Mouse (Mus musculus) gonadal fat pad, adult 2 months (tissue): ENCODE data around the gene Cfap43. TPM values are rescaled to one million over a fixed set of nuclear protein-coding genes. Genes with fewer than 3 reads are reported as not detected.

Experiments
- DNase-seq: peaks from one replicate; pipeline ENCODE4 v3.0.0-alpha.2; 2012; ENCODE audit warnings: low read depth
- polyA plus RNA-seq: library from polyadenylated mRNA; depleted of rRNA; stranded (reverse); fragments of >200 nt; gene quantifications from 2 replicates; pipeline ENCODE4 v1.2.3, GENCODE M21; 2012; rRNA removed

Gene Cfap43
- polyA plus RNA-seq: 1.00 and 1.3 TPM in 2 replicates

GRCm38 (mm10) chr19:47919126-47919965 is at the start of gene Cfap43, which contains the start of gene Itprip:
Gene Cfap43 (minus strand): TSS chr19:47919287.
Gene Itprip (minus strand): TSS chr19:47919299.
- DNase-seq: no peak

GRCm38 (mm10) chr19:47958181-47958580 is 39.1 kb upstream of the Cfap43 start:
- DNase-seq: no peak

DNA sequence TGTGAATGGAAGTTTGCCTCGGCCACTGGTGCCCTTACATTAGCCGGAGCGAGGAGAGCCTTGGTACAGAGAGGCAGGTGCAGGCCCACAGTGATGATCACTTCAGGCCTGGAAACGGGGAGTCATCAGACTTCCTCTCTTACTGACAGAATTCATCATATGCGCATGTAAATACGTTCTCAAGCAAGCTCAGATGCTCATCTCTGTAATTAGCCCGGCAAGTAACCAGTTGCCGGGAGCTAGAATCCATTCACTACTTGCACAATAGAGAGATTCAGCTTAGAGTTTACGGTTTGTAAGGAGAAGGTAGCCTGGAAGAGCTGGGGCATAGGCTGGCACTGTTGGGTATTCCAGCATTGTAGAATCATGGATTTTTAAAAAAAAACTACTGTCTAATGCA is 34.1 kb upstream of the Cfap43 start:
- no peak for DNase-seq

DNA sequence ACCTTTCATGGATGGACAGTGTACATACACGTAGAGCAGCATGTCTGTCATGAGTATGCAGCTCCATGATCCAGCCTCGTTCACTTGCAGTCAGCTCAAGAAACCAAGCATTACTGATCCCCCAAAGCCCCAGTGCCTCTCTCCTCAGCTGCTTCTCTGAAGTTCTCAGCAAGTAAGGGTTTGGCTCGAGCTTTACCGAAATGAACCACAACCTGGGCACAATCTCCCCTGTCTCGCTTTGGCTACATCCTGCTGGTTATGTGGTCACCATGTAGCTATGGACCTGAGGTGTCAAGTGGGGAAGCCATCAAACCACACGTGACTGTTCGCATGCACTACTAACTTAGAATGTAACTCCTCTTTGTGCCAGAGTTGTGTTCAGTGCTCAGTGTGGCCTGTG is 31.9 kb upstream of the Cfap43 start:
- no peak for DNase-seq

DNA sequence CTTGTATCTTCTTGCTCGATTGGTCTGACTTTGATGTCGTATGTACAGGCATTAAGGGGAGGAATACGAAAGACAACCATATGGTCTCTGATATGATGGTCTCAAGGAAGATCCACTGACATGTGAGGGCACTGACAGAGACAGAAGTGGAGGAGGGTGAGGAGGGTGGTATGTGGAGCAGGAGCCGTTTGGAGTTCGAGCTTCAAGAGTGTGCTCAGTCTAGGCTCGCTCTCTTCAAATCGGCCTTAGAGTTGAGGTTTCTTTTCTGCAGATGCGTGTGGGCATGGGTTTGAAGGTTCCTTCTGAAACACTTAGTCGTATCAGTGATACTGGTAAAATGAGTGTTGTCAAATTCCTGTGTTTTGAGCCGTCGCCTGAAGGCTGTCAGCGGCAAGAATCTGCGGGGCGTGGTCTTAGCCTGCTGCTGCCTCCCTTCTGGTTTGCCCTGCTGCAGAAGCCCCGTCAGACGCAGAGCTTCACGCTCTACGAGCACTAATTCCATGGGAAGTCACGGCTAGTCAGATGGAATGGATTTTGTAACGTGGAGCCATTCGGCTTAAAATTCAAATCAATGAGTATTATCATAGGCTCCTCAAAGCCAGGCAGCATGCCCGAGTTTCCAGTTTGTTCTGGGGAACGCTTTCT is 27.9 kb upstream of the Cfap43 start:
- no peak for DNase-seq

GRCm38 (mm10) chr19:47939361-47939760 is 20.3 kb upstream of the Cfap43 start:
- no peak for DNase-seq

DNA sequence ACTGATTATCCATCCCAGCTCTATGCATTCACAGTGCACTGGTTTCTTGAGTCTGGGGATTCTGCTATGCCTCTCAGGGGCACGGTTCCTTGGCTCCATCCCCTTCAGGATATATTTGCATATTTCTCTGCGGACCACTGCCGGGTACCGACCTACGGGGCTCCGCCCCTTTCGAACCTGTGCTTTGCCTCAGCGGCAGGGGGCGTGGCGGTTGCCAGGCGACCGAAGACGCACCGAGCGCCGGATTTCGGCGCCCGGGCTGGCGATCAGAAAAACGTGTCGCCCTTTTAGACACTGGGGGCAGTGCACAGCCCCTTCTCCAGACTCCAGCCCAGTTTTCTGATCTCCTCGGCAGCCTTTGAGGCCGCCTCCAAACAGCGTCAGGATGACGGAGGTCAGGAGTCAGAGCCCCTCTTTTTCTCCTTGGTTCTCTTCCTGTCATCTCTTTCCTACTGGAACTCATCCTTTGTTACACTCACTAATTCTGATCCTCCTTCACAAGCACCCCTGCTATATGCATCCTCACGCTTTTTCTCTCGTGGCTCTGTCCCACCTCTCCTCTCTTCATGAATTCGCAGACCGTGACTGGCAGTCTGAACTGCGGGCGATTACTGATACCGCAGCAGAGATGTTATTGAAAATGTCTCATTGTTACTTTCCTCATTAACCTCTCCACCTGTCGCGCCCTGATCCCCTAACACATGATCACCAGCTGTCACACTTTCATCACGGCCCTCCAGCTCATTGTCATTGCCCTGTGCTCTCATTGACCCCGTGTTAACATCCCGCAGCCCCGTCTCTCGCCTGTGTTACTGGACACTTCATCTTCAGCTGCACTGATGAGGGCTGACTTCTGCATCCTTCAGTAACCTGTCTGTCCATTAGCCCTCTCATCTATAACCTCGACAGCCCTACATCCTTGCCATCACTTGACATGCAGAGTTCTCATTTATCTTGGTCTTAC is 18.6 kb upstream of the Cfap43 start, which contains the start of gene Cfap58:
Cfap58 (plus strand) TSS at position 233 of the 964 bp plus-strand sequence.
- no peak for DNase-seq

GRCm38 (mm10) chr19:47936938-47937337 is 17.9 kb upstream of the Cfap43 start:
- no peak for DNase-seq

DNA sequence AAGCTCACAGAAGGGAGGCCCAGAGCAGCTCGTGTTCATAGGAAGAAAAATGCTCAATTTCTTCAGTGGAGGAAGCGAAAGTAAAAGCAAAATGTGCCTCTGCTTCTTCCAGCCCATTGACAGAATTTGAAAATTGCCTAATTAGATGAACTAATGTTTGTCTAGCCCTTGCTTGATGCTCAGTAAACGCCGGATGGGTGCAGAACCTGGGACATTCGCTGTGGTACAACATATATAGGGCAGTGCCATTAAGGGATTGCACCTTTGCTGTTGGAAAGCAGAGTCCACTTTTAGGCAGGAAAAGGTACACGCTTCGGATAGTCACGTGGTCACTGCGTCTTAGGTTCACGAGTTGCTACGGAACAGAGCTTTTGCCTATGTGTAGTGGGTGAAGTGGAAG is 17.4 kb upstream of the Cfap43 start:
- DNase-seq: no peak

GRCm38 (mm10) chr19:47935530-47935929 is 16.4 kb upstream of the Cfap43 start:
- DNase-seq: no peak

- DNase-seq: no peak
These were observed 15.7 kb upstream of the Cfap43 start for GRCm38 (mm10) chr19:47934636-47935238.

DNA sequence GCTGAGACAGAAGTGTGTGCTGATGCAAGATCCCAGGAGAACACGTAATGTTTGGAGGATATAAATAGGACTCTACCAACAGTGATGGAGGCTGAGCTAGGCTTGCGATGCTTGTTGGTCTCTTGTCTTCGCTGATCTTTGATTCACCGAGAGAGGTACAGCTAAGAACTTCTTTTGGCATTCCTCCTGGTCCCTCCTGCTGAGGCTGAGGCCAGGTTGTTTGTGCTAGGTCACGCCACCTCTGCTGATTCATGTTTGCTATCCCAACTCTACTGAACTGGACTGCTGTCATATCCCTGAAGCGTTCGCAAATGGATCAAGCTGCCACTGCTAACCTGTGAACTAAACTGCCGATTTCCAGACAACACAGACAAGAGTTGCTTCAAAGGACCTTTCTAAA is 15.1 kb upstream of the Cfap43 start:
- DNase-seq: no peak

- DNase-seq: no peak
These were observed 13.0 kb upstream of the Cfap43 start for GRCm38 (mm10) chr19:47931982-47932638.

DNA sequence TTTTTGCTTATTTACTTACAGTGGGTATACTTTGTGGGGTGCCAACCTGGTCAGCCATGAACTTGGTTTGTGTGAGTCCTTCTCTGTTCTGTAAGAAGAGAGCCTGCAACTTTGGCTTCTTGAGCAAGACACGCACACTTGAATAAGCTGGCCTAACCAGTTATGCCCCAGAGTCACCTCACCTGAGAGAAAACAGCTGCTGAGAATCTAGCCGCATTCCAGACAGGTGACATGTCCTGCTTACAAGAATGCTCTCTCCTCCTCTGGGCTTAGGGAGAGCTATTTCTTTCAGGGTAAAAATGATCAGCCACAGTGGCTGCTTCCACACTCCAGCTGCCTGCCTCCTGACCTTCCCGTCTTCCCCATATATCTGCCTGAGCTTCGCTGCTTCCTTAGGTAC is 10.0 kb upstream of the Cfap43 start:
- peak; percentile 81 for DNase-seq

DNA sequence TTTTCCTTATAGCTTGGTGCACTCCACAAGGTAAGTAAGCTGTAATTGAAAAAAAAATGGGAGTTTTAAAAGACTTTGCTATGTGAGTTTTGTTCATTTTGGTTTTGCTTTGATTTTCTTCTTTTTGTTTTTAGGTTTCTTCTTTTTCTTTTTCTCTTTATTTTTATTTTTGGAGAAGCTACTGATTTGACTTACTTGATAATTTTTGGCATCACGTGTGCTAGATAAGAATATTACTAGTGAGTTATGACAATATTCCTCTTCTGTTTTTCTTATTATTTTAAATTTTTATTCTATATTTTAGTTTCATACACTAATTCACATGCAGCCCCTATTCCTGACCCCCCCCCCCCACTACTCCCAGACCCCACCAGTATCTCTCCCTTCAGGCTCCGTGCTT is 7.9 kb upstream of the Cfap43 start:
- no peak for DNase-seq

DNA sequence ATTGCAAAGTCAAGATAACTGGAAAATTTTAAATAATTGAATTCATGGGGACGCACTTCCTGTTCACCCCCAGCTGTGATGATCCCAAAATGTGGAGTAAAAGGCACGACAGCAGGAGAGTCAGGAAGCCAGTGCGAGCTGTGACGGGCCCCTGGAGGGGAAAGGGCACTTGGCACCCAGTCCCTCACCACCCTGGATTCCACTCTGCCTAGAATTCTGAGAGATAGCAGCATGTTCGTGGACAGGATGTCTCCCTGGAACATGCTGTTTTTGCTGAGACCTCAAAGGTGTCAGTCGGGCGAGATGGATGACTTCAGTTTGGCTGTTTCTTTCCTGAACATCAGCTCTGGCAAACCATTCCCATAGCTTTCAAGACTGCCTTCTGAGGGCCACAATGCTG is 6.7 kb upstream of the Cfap43 start:
- no peak for DNase-seq

DNA sequence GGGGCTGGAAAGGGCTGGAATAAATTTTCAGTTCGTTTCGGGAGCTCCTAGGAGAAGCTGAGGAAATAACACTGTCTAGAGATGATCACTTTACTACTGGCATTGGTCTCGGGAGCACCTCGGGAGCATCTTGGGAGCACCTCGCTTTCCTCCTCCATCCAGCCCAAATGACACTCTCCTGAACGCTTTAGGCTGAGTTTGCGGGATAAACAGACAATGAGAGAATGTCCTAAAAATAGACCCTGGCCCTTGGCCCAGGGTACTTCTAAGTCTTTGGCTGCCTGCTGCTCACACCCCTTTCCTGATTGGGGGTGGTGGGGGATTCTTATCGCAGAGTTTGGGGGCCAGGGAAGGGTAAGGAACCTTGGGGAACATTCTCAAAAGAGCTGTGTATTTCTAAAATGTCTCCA is 884 bp upstream of the Cfap43 start:
- DNase-seq: no peak

- DNase-seq: no peak
These were observed 509 bp downstream of the Cfap43 start for GRCm38 (mm10) chr19:47918455-47919101.

DNA sequence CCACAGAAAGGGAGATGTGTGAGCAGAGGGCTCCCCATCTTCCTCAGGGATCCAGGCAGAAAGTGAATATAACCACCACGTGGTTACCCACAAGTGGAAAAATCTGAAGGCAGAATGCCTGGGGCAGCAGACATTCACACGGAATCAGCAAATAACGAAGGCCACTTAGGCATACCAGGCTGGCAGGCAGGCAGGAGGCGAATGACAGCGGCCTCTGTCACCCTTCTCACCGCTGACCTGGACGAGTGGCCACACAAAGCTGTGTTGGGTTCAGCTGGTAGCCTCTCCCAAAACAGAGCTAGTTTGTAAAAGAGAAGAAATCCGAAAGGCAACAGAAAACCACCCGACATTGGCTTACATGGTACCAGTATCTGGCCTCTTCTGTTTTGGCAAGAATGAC is 1.1 kb downstream of the Cfap43 start:
- no peak for DNase-seq

DNA sequence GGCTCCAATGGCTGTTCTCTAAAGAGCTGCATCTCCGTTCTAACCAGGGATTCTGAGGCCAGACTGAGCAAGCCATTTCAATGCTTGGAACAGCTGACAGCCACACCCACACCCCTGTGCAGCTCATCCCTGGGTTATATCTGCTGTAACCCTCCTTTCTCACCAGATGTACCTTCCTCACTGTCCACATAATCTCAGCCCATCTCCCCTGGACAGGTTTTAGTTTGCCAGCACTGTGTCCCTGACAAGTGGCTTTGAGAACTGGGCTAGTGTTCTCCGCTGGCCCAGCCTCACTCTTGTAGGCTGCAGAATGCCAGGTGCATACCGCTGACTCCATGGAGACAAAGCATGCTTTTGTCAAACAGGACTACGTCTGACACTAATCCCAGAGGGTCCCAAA is 1.7 kb downstream of the Cfap43 start:
- no peak for DNase-seq
